Mouse (Mus musculus): ENCODE data around the gene Rtn1. TPM values are rescaled to one million over a fixed set of nuclear protein-coding genes. Genes with fewer than 3 reads are reported as not detected.

Gene Rtn1
- polyA plus RNA-seq, 1 experiment from 2014 or later: 7.3 TPM

- no peak overlapping the region for H3K9ac ChIP-seq
- peaks cover 22% of the 10 kb centered on the region for H3K27me3 ChIP-seq
- H3K9me3 ChIP-seq: no peaks in the 10 kb centered on the region
- 86% methylated on average over 3 of the region's 3 CpGs for WGBS
- H3K4me2 ChIP-seq (replicated peaks): no peak overlapping the region
- no peak for ATAC-seq (ENCODE audit: low FRiP score, low read depth)
- H3K4me1 ChIP-seq: peaks cover 4% of the 10 kb centered on the region; the same call in 1 of the 2 replicates
- H3K4me3 ChIP-seq: no peak overlapping the region
- H3K36me3 ChIP-seq: no peaks in the 10 kb centered on the region
- H3K27ac ChIP-seq: no peak overlapping the region
Measured at GRCm38 (mm10) chr12:72232176-72232575, 176.7 kb downstream of the Rtn1 start.

DNA sequence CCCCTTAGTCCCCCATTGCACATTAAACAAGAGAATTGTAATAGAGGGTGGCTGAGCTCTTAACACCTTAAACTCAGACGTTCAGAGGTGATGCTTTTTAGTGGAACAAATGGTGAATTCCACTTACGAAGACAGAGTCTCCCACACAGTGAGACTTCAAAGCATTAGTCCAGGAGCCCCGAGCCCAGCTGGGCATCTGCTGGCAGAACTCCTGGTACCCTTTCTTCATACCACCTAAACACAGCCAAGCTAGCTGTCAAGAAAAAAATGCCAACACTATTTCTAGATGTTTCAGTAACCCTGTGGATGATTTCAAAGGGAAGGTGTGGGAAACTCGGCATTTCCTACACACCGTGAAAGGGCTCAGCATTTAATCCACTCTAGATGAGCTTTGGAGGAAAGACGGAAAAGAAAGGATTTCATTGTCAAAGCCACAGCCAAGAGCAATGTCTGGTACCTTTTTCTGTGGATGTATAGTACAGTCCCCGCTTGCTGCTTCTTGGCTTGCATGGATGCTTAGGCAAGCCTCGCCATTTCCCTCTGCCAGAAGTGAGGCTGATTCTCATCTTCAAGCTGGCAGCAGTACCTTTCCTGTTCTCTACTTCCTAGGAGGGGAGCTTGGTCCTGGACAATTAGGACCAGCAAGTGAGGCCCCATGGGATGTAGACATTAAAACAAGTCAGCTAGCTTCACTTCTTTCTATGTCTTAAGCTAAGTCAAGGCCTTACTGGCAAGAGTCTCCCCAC is 179.2 kb downstream of the Rtn1 start:
- Histone ChIP-seq H3K4me1 (no peaks in the 10 kb centered on the region), H3K9ac (no peak overlapping the region), H3K36me3 (no peaks in the 10 kb centered on the region), H3K4me3 (no peak overlapping the region), H3K27ac (no peak overlapping the region), H3K4me2 (replicated peaks) (no peak overlapping the region), H3K9me3 (no peaks in the 10 kb centered on the region), H3K27me3 (peaks cover 1% of the 10 kb centered on the region; the same call in 1 of the 2 replicates)
- no peak for ATAC-seq (ENCODE audit: low FRiP score, low read depth)
- WGBS: 62% methylated on average over 8 of the region's 8 CpGs

GRCm38 (mm10) chr12:72227731-72228130 is 181.1 kb downstream of the Rtn1 start:
- ATAC-seq (ENCODE audit: low FRiP score, low read depth): no peak
- Histone ChIP-seq H3K4me1 (no peaks in the 10 kb centered on the region), H3K4me3 (no peak overlapping the region), H3K27me3 (no peaks in the 10 kb centered on the region), H3K9ac (no peak overlapping the region), H3K9me3 (no peaks in the 10 kb centered on the region), H3K27ac (no peak overlapping the region), H3K36me3 (no peaks in the 10 kb centered on the region), H3K4me2 (replicated peaks) (no peak overlapping the region)
- 85% methylated on average over 6 of the region's 6 CpGs for WGBS

- Histone ChIP-seq H3K27ac (no peak overlapping the region), H3K9ac (no peak overlapping the region), H3K4me1 (no peaks in the 10 kb centered on the region), H3K36me3 (no peaks in the 10 kb centered on the region), H3K27me3 (no peaks in the 10 kb centered on the region), H3K4me3 (no peak overlapping the region), H3K9me3 (no peaks in the 10 kb centered on the region), H3K4me2 (replicated peaks) (no peak overlapping the region)
- ATAC-seq (ENCODE audit: low FRiP score, low read depth): no peak
- WGBS: 93% methylated on average over 3 of the region's 3 CpGs
Measured at GRCm38 (mm10) chr12:72225371-72225770, 183.5 kb downstream of the Rtn1 start.

- H3K9ac ChIP-seq: no peak overlapping the region
- H3K27ac ChIP-seq: no peak overlapping the region
- no peaks in the 10 kb centered on the region for H3K4me1 ChIP-seq
- 93% methylated on average over 16 of the region's 16 CpGs for WGBS
- no peaks in the 10 kb centered on the region for H3K9me3 ChIP-seq
- no peaks in the 10 kb centered on the region for H3K27me3 ChIP-seq
- ATAC-seq (ENCODE audit: low FRiP score, low read depth): no peak
- no peak overlapping the region for H3K4me2 ChIP-seq (replicated peaks)
- H3K36me3 ChIP-seq: no peaks in the 10 kb centered on the region
- H3K4me3 ChIP-seq: no peak overlapping the region
Measured at GRCm38 (mm10) chr12:72223557-72224102, 185.2 kb downstream of the Rtn1 start.

DNA sequence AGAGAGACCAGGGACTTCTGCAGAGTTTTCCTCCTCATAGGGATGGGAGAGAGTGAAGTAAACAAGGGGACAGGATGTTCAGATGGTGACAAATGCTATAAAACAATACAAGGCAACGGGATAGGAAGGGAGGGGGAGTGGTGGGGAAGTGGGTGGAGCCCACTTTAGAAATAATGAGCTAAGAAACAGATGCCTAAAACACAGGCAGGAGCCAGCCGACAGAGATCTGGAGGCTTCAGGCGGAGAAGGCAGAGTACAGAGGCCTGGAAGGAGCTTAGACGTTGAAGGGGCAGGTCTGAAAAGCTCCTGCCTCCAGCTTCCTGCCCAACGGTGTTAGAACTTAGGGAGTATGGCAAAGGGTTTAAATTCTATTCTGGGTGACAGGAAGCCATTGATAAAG is 195.3 kb downstream of the Rtn1 start:
- Histone ChIP-seq H3K4me3 (no peak overlapping the region), H3K4me2 (replicated peaks) (no peak overlapping the region), H3K4me1 (no peaks in the 10 kb centered on the region), H3K9me3 (no peaks in the 10 kb centered on the region), H3K27ac (no peak overlapping the region), H3K36me3 (no peaks in the 10 kb centered on the region), H3K9ac (no peak overlapping the region), H3K27me3 (no peaks in the 10 kb centered on the region)
- WGBS: 27% methylated on average over 5 of the region's 5 CpGs
- ATAC-seq (ENCODE audit: low FRiP score, low read depth): no peak

GRCm38 (mm10) chr12:72200828-72201227 is 208.0 kb downstream of the Rtn1 start:
- ATAC-seq (ENCODE audit: low FRiP score, low read depth): no peak
- Histone ChIP-seq H3K27me3 (no peaks in the 10 kb centered on the region), H3K9ac (no peak overlapping the region), H3K4me2 (replicated peaks) (no peak overlapping the region), H3K36me3 (no peaks in the 10 kb centered on the region), H3K9me3 (no peaks in the 10 kb centered on the region), H3K4me1 (peaks cover 4% of the 10 kb centered on the region; the same call in 1 of the 2 replicates), H3K4me3 (no peak overlapping the region), H3K27ac (no peak overlapping the region)
- 78% methylated on average over 3 of the region's 3 CpGs for WGBS

DNA sequence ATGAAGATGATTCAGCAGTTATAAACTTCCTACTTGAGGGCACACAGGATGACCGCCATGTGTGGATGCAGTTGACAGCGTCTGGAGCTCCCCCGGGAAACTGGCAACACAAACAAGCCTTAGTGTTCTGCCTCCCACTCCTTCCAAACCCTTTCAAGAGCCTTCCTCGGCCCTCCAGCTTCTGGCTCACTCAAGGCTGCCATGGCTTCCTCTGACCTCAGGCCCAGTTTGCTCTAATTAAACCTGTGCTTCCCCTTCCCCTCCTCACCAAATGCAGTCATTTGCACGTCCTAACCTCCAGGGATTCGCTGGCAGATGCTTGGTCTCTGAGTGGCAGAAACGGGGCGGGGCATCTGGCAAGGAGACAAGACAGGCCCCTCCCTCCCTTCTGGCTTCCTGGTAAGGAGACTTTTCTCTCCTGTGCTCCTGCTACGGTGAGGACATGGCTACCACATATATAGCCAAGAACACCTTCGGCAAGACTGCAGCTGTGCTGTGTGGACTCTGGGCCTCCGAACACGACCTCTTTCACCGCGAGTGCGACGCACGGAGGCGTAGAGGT is 210.8 kb downstream of the Rtn1 start:
- no peak for ATAC-seq (ENCODE audit: low FRiP score, low read depth)

GRCm38 (mm10) chr12:72197434-72197833 is 211.4 kb downstream of the Rtn1 start:
- no peak for ATAC-seq (ENCODE audit: low FRiP score, low read depth)
- WGBS: 63% methylated on average over 7 of the region's 7 CpGs
- no peaks in the 10 kb centered on the region for H3K9me3 ChIP-seq

More for the DNA sequence above, 210.8 kb downstream of the Rtn1 start:
- H3K36me3 ChIP-seq: no peaks in the 10 kb centered on the region
- peaks cover 4% of the 10 kb centered on the region; the same call in 1 of the 2 replicates for H3K4me1 ChIP-seq
- H3K4me3 ChIP-seq: no peak overlapping the region
- H3K27me3 ChIP-seq: no peaks in the 10 kb centered on the region
- H3K4me2 ChIP-seq (replicated peaks): no peak overlapping the region
- H3K9ac ChIP-seq: no peak overlapping the region
- WGBS: 58% methylated on average over 18 of the region's 18 CpGs
- no peaks in the 10 kb centered on the region for H3K9me3 ChIP-seq
- H3K27ac ChIP-seq: no peak overlapping the region

DNA sequence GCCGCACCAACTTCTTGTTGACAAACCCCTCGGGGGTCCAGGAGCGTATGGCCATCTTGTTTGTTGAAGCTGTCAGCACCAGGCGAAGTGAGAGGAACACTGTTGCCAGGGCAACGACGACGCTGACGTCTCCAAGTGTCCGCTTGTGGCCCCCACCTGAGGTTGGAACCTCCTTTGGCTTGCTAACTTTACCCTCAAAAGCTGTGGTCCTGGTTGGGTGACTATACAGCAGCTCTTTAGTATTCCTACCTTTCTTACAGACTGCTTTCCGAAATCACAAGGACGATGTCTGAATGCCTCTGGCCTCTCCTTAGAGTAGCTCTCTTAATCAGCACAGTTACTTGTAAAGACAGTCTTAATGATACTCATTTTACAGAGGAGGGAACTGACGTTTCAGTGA is 223.9 kb downstream of the Rtn1 start, which contains the start of gene Ccdc175:
Ccdc175 (minus strand) TSS at position 101 of the 400 bp plus-strand sequence.
- H3K27ac ChIP-seq: no peak within 1 kb of the TSS
- H3K4me2 ChIP-seq (replicated peaks): no peak within 1 kb of the TSS
- H3K4me1 ChIP-seq: no peaks in the 10 kb centered on the region
- no peaks in the 10 kb centered on the region for H3K36me3 ChIP-seq
- ATAC-seq (ENCODE audit: low FRiP score, low read depth): no peak
- no peak within 1 kb of the TSS for H3K9ac ChIP-seq
- no peaks in the 10 kb centered on the region for H3K27me3 ChIP-seq
- H3K4me3 ChIP-seq: no peak within 1 kb of the TSS
- no peaks in the 10 kb centered on the region for H3K9me3 ChIP-seq
- WGBS: 84% methylated on average over 12 of the region's 12 CpGs

More at GRCm38 (mm10) chr12:72197434-72197833, 211.4 kb downstream of the Rtn1 start:
- H3K27ac ChIP-seq: no peak overlapping the region
- no peak overlapping the region for H3K4me3 ChIP-seq
- H3K27me3 ChIP-seq: no peaks in the 10 kb centered on the region
- H3K4me2 ChIP-seq (replicated peaks): no peak overlapping the region
- no peaks in the 10 kb centered on the region for H3K36me3 ChIP-seq
- no peak overlapping the region for H3K9ac ChIP-seq
- peaks cover 4% of the 10 kb centered on the region; the same call in 1 of the 2 replicates for H3K4me1 ChIP-seq

DNA sequence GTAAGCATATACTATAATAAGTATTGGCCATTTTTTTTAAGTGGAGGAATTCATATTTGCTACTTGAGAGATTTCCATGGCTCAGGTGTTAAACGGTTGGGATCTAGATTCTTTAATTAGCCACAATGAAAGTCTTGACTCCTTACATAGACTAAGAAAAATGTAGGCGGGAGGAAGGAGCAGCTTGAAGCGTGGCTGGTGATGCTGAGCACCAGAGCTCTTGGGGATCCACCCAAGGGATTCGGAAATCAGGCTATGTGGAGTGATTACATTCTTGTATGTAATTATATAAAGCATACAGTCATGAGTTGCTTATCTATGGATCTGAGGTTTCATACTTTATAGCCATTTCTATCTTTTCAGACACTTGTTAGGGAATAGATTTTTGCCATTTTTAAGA is 229.3 kb downstream of the Rtn1 start:
- ATAC-seq (ENCODE audit: low FRiP score, low read depth): no peak
- H3K36me3 ChIP-seq: no peaks in the 10 kb centered on the region
- no peaks in the 10 kb centered on the region for H3K4me1 ChIP-seq
- WGBS: 75% methylated on average over 4 of the region's 4 CpGs
- no peak overlapping the region for H3K9ac ChIP-seq
- H3K9me3 ChIP-seq: no peaks in the 10 kb centered on the region
- H3K4me2 ChIP-seq (replicated peaks): no peak overlapping the region
- no peak overlapping the region for H3K27ac ChIP-seq
- no peak overlapping the region for H3K4me3 ChIP-seq
- no peaks in the 10 kb centered on the region for H3K27me3 ChIP-seq

GRCm38 (mm10) chr12:72178322-72178721 is 230.5 kb downstream of the Rtn1 start:
- Histone ChIP-seq H3K4me3 (no peak overlapping the region), H3K27me3 (no peaks in the 10 kb centered on the region), H3K4me2 (replicated peaks) (no peak overlapping the region), H3K9ac (no peak overlapping the region), H3K9me3 (no peaks in the 10 kb centered on the region), H3K4me1 (no peaks in the 10 kb centered on the region), H3K36me3 (no peaks in the 10 kb centered on the region), H3K27ac (no peak overlapping the region)
- ATAC-seq (ENCODE audit: low FRiP score, low read depth): no peak
- 80% methylated on average over 3 of the region's 3 CpGs for WGBS

All from limb, embryonic 13.5 days (tissue).